Mouse (Mus musculus) brain, embryonic 14.5 days (tissue): ENCODE measurements around the gene E2f6.

Experiments used
- CTCF ChIP-seq: fragments of 200-500 bp; IDR thresholded peaks from 2 replicates; pipeline ENCODE4 v1.5.1; 2012; ENCODE audit warnings: inconsistent platforms, mild to moderate bottlenecking, moderate library complexity, borderline replicate concordance; ENCODE audit not compliant: insufficient read depth, insufficient read length; ENCODE audit errors: extremely low read depth
- POLR2A ChIP-seq: fragments of 200-500 bp; IDR thresholded peaks from 2 replicates; pipeline ENCODE4 v1.6.1; 2012; ENCODE audit warnings: mild to moderate bottlenecking, inconsistent platforms, borderline replicate concordance; ENCODE audit not compliant: poor library complexity, insufficient read depth, insufficient read length, severe bottlenecking; ENCODE audit errors: extremely low read depth

DNA sequence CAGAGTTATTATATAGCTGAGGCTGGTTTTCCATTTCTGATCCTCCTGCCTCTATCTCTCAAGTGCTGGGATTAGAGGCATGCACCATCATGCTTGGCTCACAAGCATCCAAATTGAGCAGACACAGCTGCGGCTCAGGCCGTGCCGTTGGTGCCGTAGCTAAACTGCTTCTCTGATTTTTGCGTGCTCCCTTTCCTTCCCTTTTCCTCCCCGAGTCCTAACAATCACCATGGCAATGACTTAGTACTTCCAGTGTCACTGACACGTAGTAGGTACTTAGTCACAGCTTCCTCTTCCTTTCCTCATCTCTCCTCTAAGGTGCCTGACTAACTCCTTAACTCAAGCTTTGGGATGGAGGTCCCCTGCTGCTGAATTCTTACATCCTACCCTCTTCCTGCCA lies 64.9 kb downstream of the E2f6 start:
- TF ChIP-seq POLR2A (no peak), CTCF (no peak)
